Mouse (Mus musculus) heart, embryonic 11.5 days (tissue): ENCODE results near the gene Tex12. TPM values are rescaled to one million over a fixed set of nuclear protein-coding genes. Genes with fewer than 3 reads are reported as not detected.

Experiments used
- ATAC-seq: fragments of 200-750 bp; cut with Nextera tagmentation; replicated peaks from 2 replicates; pipeline ENCODE4 v1.8.0; 2017; ENCODE audit warnings: moderate library complexity; ENCODE audit not compliant: insufficient number of reproducible peaks, low FRiP score, low TSS enrichment
- H3K27ac ChIP-seq: fragments of 300-500 bp; sonication (generic); 2 replicates; pipeline ENCODE4 v1.5.1; 2014; ENCODE audit warnings: mild to moderate bottlenecking, low read depth, low read length
- H3K27me3 ChIP-seq: fragments of 300-500 bp; sonication (generic); 2 replicates; pipeline ENCODE4 v1.6.1; 2014; ENCODE audit warnings: mild to moderate bottlenecking, low read length, mixed read lengths; ENCODE audit not compliant: control insufficient read depth, insufficient read depth
- H3K36me3 ChIP-seq: fragments of 300-500 bp; sonication (generic); 2 replicates; pipeline ENCODE4 v1.6.1; 2014; ENCODE audit warnings: mild to moderate bottlenecking, low read length, moderate library complexity, mixed read lengths; ENCODE audit not compliant: control insufficient read depth, insufficient read depth
- H3K4me1 ChIP-seq: fragments of 300-500 bp; sonication (generic); 2 replicates; pipeline ENCODE4 v1.6.1; 2014; ENCODE audit warnings: low read length; ENCODE audit not compliant: control insufficient read depth, insufficient read depth
- H3K4me2 ChIP-seq: fragments of 300-500 bp; sonication (generic); 2 replicates; pipeline ENCODE4 v1.6.1; 2014; ENCODE audit warnings: mild to moderate bottlenecking, moderate library complexity
- H3K4me3 ChIP-seq: fragments of 300-500 bp; sonication (generic); 2 replicates; pipeline ENCODE4 v1.5.1; 2014; ENCODE audit warnings: low read depth, low read length
- H3K9ac ChIP-seq: fragments of 300-500 bp; sonication (generic); 2 replicates; pipeline ENCODE4 v1.6.1; 2014; ENCODE audit warnings: mild to moderate bottlenecking, low read depth, low read length, moderate library complexity
- H3K9me3 ChIP-seq: fragments of 300-500 bp; sonication (generic); replicated peaks from 2 replicates; pipeline ENCODE4 v1.6.1; 2016; ENCODE audit warnings: low read length; ENCODE audit not compliant: control insufficient read depth
- WGBS: fragments of 180-500 bp; shearing (Covaris S2); extraction: QIAGEN DNeasy Blood & Tissue Kit; methylation state at CpG from one replicate; pipeline ENCODE4 v1.1.7; 2014; ENCODE audit not compliant: insufficient replicate concordance; 5-methylcytosine and 5-hydroxymethylcytosine counted together
- polyA plus RNA-seq: library from polyadenylated mRNA; unstranded; fragments of >200 nt; fragmentation: Nextera tagmentation; extraction: Ambion mirVana; gene quantifications from 2 replicates; pipeline ENCODE4 v1.2.1, GENCODE M21; 2014

Gene Tex12
- not detected in 2 replicates for polyA plus RNA-seq

DNA sequence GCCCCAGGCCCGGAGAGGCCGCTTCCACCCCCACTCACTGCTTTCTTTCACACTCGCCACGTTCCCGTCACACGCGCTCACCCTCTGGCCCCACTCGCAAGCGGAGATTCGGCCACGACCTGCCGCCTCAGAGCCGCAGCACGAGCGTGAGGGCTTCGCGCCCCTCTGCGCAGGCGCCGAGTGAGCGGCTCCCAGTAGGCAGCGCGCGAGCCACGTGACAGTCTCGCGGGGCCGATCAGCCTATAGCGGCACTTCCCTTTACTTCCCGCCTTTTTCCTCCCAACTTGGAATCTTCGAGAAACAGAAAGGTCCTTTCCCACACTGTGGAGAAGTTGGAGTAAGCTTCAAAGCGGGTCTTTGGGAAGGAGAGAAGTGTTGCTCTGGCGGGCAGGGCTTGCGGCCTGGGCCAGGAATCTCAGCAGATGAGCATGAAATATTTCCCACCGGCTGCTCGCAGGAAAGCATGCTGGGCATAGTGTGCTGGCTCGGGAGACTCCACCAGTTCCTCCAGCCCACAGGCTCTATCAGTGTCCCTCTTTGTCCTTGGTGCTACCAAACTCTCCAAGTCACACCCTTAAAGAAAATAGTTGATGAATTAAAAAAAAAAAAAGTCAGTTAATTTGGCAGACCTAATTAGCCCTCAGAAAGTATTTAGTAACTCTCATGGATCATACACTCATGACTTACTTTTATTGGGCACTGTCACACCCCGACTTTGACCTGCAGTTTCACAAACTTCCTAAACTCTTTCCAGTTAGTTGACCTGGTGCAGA, at the start of gene Tex12:
Gene Tex12, minus strand, starts transcription at position 181 of the 773 bp plus-strand sequence.
- no peaks in the 10 kb centered on the region for H3K36me3 ChIP-seq
- no peaks in the 10 kb centered on the region; the same call in 1 of the 2 replicates for H3K27me3 ChIP-seq
- WGBS: 75% methylated on average over 38 of the region's 38 CpGs

GRCm38 (mm10) chr9:50604338-50604737, 43.2 kb upstream of the Tex12 start:
- no peaks in the 10 kb centered on the region for H3K27me3 ChIP-seq
- H3K4me3 ChIP-seq: peak overlapping the region; percentile 83
- peak overlapping the region; percentile 96 for H3K9ac ChIP-seq
- H3K27ac ChIP-seq: peak overlapping the region; percentile 85
- 3% methylated on average over 6 of the region's 6 CpGs for WGBS
- peaks cover 22% of the 10 kb centered on the region for H3K4me1 ChIP-seq
- peak overlapping the region; percentile 81 for H3K4me2 ChIP-seq
- no peaks in the 10 kb centered on the region for H3K9me3 ChIP-seq
- ATAC-seq: 0 out of 2 replicates have a peak, but pooled peaks have one; percentile 11
- H3K36me3 ChIP-seq: peaks cover 17% of the 10 kb centered on the region

More for the DNA sequence above, at the start of gene Tex12:
- Histone ChIP-seq H3K27ac (no peak within 1 kb of the TSS), H3K9me3 (no peaks in the 10 kb centered on the region), H3K4me1 (no peaks in the 10 kb centered on the region), H3K9ac (no peak within 1 kb of the TSS), H3K4me2 (no peak within 1 kb of the TSS), H3K4me3 (no peak within 1 kb of the TSS)
- ATAC-seq: no peak

- Histone ChIP-seq H3K27me3 (no peaks in the 10 kb centered on the region), H3K4me1 (peaks cover 22% of the 10 kb centered on the region), H3K9ac (peak overlapping the region; percentile 96), H3K4me3 (peak overlapping the region; percentile 83), H3K36me3 (peaks cover 17% of the 10 kb centered on the region), H3K9me3 (no peaks in the 10 kb centered on the region), H3K4me2 (peak overlapping the region; percentile 81), H3K27ac (peak overlapping the region; percentile 85)
- WGBS: 0% methylated on average over 24 of the region's 24 CpGs
- peak; percentile 75 for ATAC-seq
Observed at GRCm38 (mm10) chr9:50603998-50604324, 42.8 kb upstream of the Tex12 start.

GRCm38 (mm10) chr9:50603189-50603997, 42.3 kb upstream of the Tex12 start, which contains the start of the genes Sdhd and Timm8b:
Gene Sdhd (minus strand): TSS chr9:50603812.
Gene Timm8b (plus strand): TSS chr9:50603910.
- peak; percentile 94 for ATAC-seq
- H3K9ac ChIP-seq: peak within 1 kb of the TSS; percentile 96
- peaks cover 22% of the 10 kb centered on the region for H3K4me1 ChIP-seq
- peak within 1 kb of the TSS; percentile 85 for H3K27ac ChIP-seq
- under 1% methylated on average over 48 of the region's 48 CpGs for WGBS
- H3K27me3 ChIP-seq: no peaks in the 10 kb centered on the region
- H3K4me2 ChIP-seq: peak within 1 kb of the TSS; percentile 81
- peaks cover 20% of the 10 kb centered on the region for H3K36me3 ChIP-seq
- no peaks in the 10 kb centered on the region for H3K9me3 ChIP-seq
- H3K4me3 ChIP-seq: peak within 1 kb of the TSS; percentile 83

DNA sequence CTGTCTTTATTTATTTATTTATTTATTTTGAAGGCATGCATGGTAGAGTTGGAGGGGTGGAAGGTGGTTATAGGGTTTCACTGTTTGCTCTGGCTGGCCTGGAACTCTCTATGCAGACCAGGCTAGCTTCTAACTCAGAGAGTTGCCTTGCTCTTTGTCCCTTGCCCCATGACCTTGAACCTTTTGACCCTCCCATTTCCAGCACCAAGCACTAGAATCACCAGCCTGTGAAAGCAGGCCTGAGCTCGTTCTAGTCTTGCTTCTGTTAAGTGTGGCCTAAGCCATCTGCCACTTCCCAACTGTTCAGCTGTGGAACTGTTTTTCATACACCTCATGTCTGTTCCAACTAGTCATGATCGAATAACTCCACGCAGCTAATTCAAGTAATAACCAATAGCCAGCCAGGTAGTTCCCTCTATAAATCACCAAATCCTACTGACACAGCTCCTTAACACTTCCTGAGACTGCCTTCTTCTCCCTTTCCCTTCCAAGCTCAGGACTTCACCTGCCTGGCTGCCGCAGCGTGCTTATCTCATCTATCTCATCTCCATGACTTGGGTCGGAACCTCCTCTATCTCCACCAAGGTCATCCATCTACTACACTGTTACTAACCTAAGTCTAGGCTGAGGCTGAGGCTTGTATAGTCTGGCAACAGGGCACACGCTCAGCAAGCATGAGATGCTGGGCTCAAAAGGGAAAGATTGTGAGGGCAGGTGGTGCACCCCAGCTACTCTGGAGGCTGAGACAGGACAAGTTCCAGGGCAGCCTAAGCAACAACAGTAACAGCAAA, 41.1 kb upstream of the Tex12 start:
- Histone ChIP-seq H3K9ac (peak overlapping the region; percentile 96), H3K9me3 (no peaks in the 10 kb centered on the region), H3K4me3 (peak overlapping the region; percentile 83), H3K27me3 (no peaks in the 10 kb centered on the region), H3K4me1 (peaks cover 22% of the 10 kb centered on the region), H3K27ac (no peak overlapping the region), H3K36me3 (peaks cover 24% of the 10 kb centered on the region), H3K4me2 (peak overlapping the region; percentile 81)
- 69% methylated on average over 7 of the region's 7 CpGs for WGBS
- ATAC-seq: no peak

- Histone ChIP-seq H3K9me3 (no peaks in the 10 kb centered on the region), H3K4me2 (peak overlapping the region; percentile 81), H3K36me3 (peaks cover 31% of the 10 kb centered on the region), H3K27me3 (no peaks in the 10 kb centered on the region), H3K27ac (no peak overlapping the region), H3K4me3 (peak overlapping the region; percentile 83; the same call in 1 of the 2 replicates), H3K4me1 (peaks cover 22% of the 10 kb centered on the region), H3K9ac (peak overlapping the region; percentile 34; the same call in 1 of the 2 replicates)
- WGBS: 69% methylated on average over 6 of the region's 6 CpGs
- ATAC-seq: no peak
Observed at GRCm38 (mm10) chr9:50601536-50601935, 40.4 kb upstream of the Tex12 start.

DNA sequence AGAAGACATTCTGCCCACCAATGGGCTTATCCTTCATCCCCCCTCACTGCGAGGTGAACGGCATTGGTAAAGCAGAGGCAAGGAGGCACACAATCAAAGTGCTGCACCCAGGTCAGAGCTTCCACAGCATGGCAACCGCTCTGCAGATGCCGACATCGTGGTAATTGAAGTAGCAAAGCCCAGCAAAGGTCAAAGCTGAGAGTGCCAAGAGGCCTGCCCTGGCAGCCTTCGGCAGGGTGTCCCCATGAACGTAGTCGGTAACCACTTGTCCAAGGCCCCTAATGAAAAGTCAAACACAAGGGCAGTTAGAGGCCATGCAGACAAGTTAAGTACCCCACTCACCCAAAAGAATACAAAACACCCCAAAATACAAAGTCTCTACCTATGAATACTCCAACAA, 35.8 kb upstream of the Tex12 start:
- no peaks in the 10 kb centered on the region for H3K9me3 ChIP-seq
- H3K4me3 ChIP-seq: no peak overlapping the region
- ATAC-seq: no peak
- H3K4me1 ChIP-seq: peaks cover 7% of the 10 kb centered on the region
- 93% methylated on average over 8 of the region's 8 CpGs for WGBS
- H3K36me3 ChIP-seq: peaks cover 36% of the 10 kb centered on the region
- H3K4me2 ChIP-seq: no peak overlapping the region
- no peak overlapping the region for H3K27ac ChIP-seq
- no peaks in the 10 kb centered on the region for H3K27me3 ChIP-seq
- H3K9ac ChIP-seq: no peak overlapping the region

- no peak overlapping the region for H3K27ac ChIP-seq
- no peak for ATAC-seq
Observed at GRCm38 (mm10) chr9:50594794-50595417, 33.8 kb upstream of the Tex12 start.

More at GRCm38 (mm10) chr9:50594794-50595417, 33.8 kb upstream of the Tex12 start:
- no peak overlapping the region for H3K9ac ChIP-seq
- no peaks in the 10 kb centered on the region for H3K4me1 ChIP-seq
- no peaks in the 10 kb centered on the region for H3K27me3 ChIP-seq
- H3K4me2 ChIP-seq: no peak overlapping the region
- no peaks in the 10 kb centered on the region for H3K9me3 ChIP-seq
- 77% methylated on average over 12 of the region's 12 CpGs for WGBS
- no peak overlapping the region for H3K4me3 ChIP-seq
- peaks cover 30% of the 10 kb centered on the region for H3K36me3 ChIP-seq
